Mouse (Mus musculus): Measurements from ENCODE around the gene Nrxn1.

GRCm38 (mm10) chr17:90586891-90587290 is 506.0 kb downstream of the Nrxn1 start:
- TF ChIP-seq EP300 (IDR thresholded peaks at IDR 0.05; ENCODE audit: low read depth in 1 of 2, low read length in 2 of 2): no peak
- no peak for TF ChIP-seq MAX (IDR thresholded peaks at IDR 0.05; ENCODE audit: low read length)
- TF ChIP-seq CTCF (IDR thresholded peaks at IDR 0.05 in 2 of 3, conservative IDR thresholded peaks at IDR 0.05 in 1 of 3; ENCODE audit: control insufficient read depth in 1 of 3, insufficient read depth in 1 of 3, low read depth in 2 of 3, low read length in 3 of 3, poor library complexity in 1 of 3, severe bottlenecking in 1 of 3): no peak
- no peak for TF ChIP-seq MEF2A (IDR thresholded peaks at IDR 0.05; ENCODE audit: extremely low read depth, insufficient replicate concordance, low read depth, low read length, poor library complexity, severe bottlenecking)
- no peak for TF ChIP-seq POLR2A (IDR thresholded peaks at IDR 0.05; ENCODE audit: control insufficient read depth in 1 of 2, insufficient read depth in 1 of 2, low read depth in 1 of 2, low read length in 2 of 2, poor library complexity in 1 of 2)
- no peak for TF ChIP-seq POLR2AphosphoS2 (IDR thresholded peaks at IDR 0.05; ENCODE audit: low read length)
- TF ChIP-seq MYB (IDR thresholded peaks at IDR 0.05; ENCODE audit: low read depth, low read length): no peak
- no peak for TF ChIP-seq GATA1 (IDR thresholded peaks at IDR 0.05; ENCODE audit: low read depth, low read length)
- TF ChIP-seq NRF1 (IDR thresholded peaks at IDR 0.05; ENCODE audit: insufficient read depth, low read depth, low read length, poor library complexity, severe bottlenecking): no peak
- TF ChIP-seq HCFC1 (IDR thresholded peaks at IDR 0.05; ENCODE audit: low read depth, low read length): no peak
- no peak for TF ChIP-seq BHLHE40 (IDR thresholded peaks at IDR 0.05; ENCODE audit: borderline replicate concordance, low read depth, low read length)

All from MEL (cell line).